Mouse (Mus musculus) brain, embryonic 14.5 days (tissue): ENCODE measurements around the gene Elp6.

Source experiments
- CTCF ChIP-seq: fragments of 200-500 bp; IDR thresholded peaks from 2 replicates; pipeline ENCODE4 v1.5.1; 2012; ENCODE audit warnings: inconsistent platforms, mild to moderate bottlenecking, moderate library complexity, borderline replicate concordance; ENCODE audit not compliant: insufficient read depth, insufficient read length; ENCODE audit errors: extremely low read depth
- POLR2A ChIP-seq: fragments of 200-500 bp; IDR thresholded peaks from 2 replicates; pipeline ENCODE4 v1.6.1; 2012; ENCODE audit warnings: mild to moderate bottlenecking, inconsistent platforms, borderline replicate concordance; ENCODE audit not compliant: poor library complexity, insufficient read depth, insufficient read length, severe bottlenecking; ENCODE audit errors: extremely low read depth

- no peak for TF ChIP-seq POLR2A
- TF ChIP-seq CTCF: no peak
Measured at GRCm38 (mm10) chr9:110348899-110349298, 43.9 kb downstream of the Elp6 start.
